Mouse (Mus musculus) heart, adult 2 months (tissue): Measurements from ENCODE around the gene Ubqln4. TPM values are rescaled to one million over a fixed set of nuclear protein-coding genes. Genes with fewer than 3 reads are reported as not detected.
"Not testable (repeated sequence)": the region's sequence is repeated elsewhere in the genome, so short reads cannot be mapped to it uniquely, and the experiment has no call there.

Experiments used
- DNase-seq, 2 experiments: peaks; one replicate each; pipeline ENCODE4 v3.0.0; 2021
- H3K27ac ChIP-seq: fragments of 200-600 bp; 2 replicates; pipeline ENCODE4 v1.8.1; 2022
- H3K27me3 ChIP-seq: fragments of 200-500 bp; 2 replicates; pipeline ENCODE4 v1.6.1; 2012; ENCODE audit warnings: mild to moderate bottlenecking, low read length, inconsistent platforms, mixed read lengths; ENCODE audit not compliant: control insufficient read depth, insufficient read depth
- H3K36me3 ChIP-seq: fragments of 200-500 bp; 2 replicates; pipeline ENCODE4 v1.6.1; 2012; ENCODE audit warnings: low read length, inconsistent platforms; ENCODE audit not compliant: control insufficient read depth, insufficient read depth
- H3K4me1 ChIP-seq: fragments of 200-500 bp; 2 replicates; pipeline ENCODE4 v1.6.1; 2011; ENCODE audit warnings: low read length; ENCODE audit not compliant: control insufficient read depth, insufficient read depth
- H3K4me3 ChIP-seq: fragments of 200-600 bp; 2 replicates; pipeline ENCODE4 v1.8.1; 2022
- H3K79me2 ChIP-seq: fragments of 200-500 bp; replicated peaks from 2 replicates; pipeline ENCODE4 v1.6.1; 2012; ENCODE audit warnings: mild to moderate bottlenecking, inconsistent platforms, low read length, moderate library complexity, mixed read lengths; ENCODE audit not compliant: control insufficient read depth, insufficient read depth
- H3K9ac ChIP-seq: fragments of 200-500 bp; 2 replicates; pipeline ENCODE4 v1.6.1; 2012; ENCODE audit warnings: low read depth, mild to moderate bottlenecking, control low read depth, inconsistent platforms, low read length, mixed read lengths
- CTCF ChIP-seq: fragments of 200-600 bp; IDR thresholded peaks from 2 replicates; pipeline ENCODE4 v1.8.1; 2022; ENCODE audit warnings: antibody characterized with exemption, mild to moderate bottlenecking, moderate library complexity
- EP300 ChIP-seq: fragments of 200-500 bp; IDR thresholded peaks from 2 replicates; pipeline ENCODE4 v1.6.1; 2011; ENCODE audit warnings: low read depth, low read length, control low read depth; ENCODE audit not compliant: insufficient read depth
- POLR2A ChIP-seq: fragments of 200-500 bp; IDR thresholded peaks from 2 replicates; pipeline ENCODE4 v1.6.1; 2011; ENCODE audit warnings: mild to moderate bottlenecking, low read depth, low read length, control low read depth; ENCODE audit not compliant: insufficient read depth
- WGBS: fragments of 180-500 bp; shearing (Covaris S2); methylation state at CpG from one replicate; pipeline ENCODE4 v1.1.7; 2018; 5-methylcytosine and 5-hydroxymethylcytosine counted together
- intact Hi-C: fragments of 180-260 bp; cut with DNase I; formaldehyde crosslinking; loops from one replicate; pipeline ENCODE4 v1.15.1; 2025
- polyA plus RNA-seq: library from polyadenylated mRNA; depleted of rRNA; stranded (reverse); fragments of >200 nt; gene quantifications from 2 replicates; pipeline ENCODE4 v1.2.3, GENCODE M21; 2012
- total RNA-seq, 2 experiments: library from RNA; stranded (reverse); gene quantifications; 2 replicates each; pipeline ENCODE4 v1.2.3; 2021

Ubqln4 gene
- total and polyA plus RNA-seq, 3 experiments = 69.3 to 76.5 (median 70.1) TPM

DNA sequence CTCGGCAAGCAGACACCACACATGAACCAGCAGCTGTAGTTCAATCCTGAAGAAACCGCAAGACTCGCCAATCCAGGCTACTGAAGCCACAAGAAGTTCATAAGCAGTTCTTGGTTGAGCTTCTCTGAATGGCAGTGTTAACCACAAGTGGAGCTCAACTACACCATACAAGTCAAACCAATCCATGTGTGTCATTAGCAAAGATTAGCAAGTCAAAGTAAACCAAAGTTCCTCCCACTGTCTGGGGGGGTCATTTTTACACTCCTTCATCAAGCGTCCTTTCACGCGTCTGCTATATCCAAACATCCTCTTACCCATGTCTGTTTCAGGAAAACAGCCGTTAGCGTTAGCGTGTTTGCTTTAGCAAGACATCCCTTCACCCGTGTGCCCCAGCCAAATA, 16.8 kb downstream of the Ubqln4 start:
- intact Hi-C loops = no loop called here
- Histone ChIP-seq H3K4me1 (no peaks in the 10 kb centered on the region), H3K27ac (no peak overlapping the region), H3K27me3 (no peaks in the 10 kb centered on the region), H3K36me3 (no peaks in the 10 kb centered on the region), H3K79me2 (no peaks in the 10 kb centered on the region), H3K4me3 (no peak overlapping the region), H3K9ac (no peak overlapping the region)
- DNase-seq = no peak
- 88% methylated on average over 10 of the region's 10 CpGs for WGBS
- TF ChIP-seq CTCF (no peak), EP300 (no peak), POLR2A (no peak)

DNA sequence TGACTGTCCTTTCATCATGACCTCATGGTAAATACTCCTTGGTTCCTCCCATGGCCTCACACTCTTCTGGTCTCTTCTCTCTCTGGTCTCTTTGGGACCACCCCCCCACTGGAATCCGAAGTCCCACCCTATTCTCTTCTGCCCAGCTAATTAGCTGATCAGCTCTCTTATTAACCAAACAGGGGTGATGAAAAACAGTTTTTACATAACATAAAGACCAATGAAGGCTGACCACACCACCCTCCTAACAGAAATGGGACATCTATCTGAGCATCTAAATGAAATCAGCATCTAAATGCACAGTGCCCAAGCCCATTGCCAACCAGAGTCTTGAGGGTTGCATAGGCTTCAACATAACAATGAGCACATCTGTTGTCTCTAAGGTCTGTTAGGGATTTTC, 18.3 kb downstream of the Ubqln4 start:
- Histone ChIP-seq H3K4me3 (no peak overlapping the region), H3K36me3 (no peaks in the 10 kb centered on the region), H3K4me1 (no peaks in the 10 kb centered on the region), H3K27ac (no peak overlapping the region), H3K9ac (no peak overlapping the region), H3K27me3 (no peaks in the 10 kb centered on the region), H3K79me2 (no peaks in the 10 kb centered on the region)
- intact Hi-C loops = no loop called here
- 79% methylated on average over 1 of the region's 1 CpGs for WGBS
- DNase-seq = no peak
- no peak for TF ChIP-seq EP300
- TF ChIP-seq CTCF = no peak
- TF ChIP-seq POLR2A = no peak

DNA sequence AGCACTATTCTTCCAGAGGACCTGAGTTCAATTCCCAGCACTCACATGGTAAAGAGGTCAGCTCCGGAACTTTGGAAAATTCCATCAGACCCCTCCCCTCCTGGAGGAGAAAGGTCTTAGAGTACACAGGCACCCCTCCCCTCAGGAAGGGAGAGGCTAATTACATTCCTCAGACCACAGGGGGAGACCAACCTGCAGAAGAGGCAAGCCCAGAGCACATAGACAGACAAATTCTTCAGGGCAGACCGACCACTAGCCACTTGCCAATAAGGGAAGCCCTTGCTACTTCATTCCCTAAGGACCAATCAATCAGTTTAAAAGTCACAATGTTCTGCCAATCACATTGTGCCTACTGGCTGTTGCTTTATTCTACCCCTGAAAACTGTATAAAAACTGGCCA, 19.3 kb downstream of the Ubqln4 start:
- Histone ChIP-seq H3K36me3 (no peaks in the 10 kb centered on the region), H3K27ac (no peak overlapping the region), H3K79me2 (no peaks in the 10 kb centered on the region), H3K4me3 (no peak overlapping the region), H3K4me1 (no peaks in the 10 kb centered on the region), H3K27me3 (no peaks in the 10 kb centered on the region), H3K9ac (no peak overlapping the region)
- intact Hi-C loops = no loop called here
- 77% methylated on average over 2 of the region's 2 CpGs for WGBS
- TF ChIP-seq POLR2A (no peak), CTCF (no peak), EP300 (no peak)
- no peak for DNase-seq

DNA sequence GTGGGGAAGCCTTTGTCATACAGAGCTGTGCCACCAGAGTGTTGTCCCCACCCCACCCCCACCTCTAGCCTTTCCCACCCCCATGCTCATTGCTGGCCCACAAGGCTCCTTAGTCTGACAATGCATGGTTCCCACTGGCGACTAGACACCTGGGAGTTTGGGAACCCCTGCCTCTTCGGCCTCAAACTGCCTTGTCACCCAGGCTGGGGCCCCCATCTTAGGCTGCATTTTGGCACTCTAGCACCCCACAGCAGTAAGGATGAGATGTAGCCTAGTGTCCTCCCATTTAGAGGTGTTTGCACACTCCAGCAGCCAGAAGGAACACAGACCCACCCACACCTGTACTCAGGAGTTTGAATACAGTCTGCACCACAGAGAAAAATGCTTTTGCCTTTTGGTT, 20.3 kb downstream of the Ubqln4 start:
- intact Hi-C loops = no loop called here
- TF ChIP-seq CTCF = no peak
- TF ChIP-seq POLR2A = no peak
- no peak for TF ChIP-seq EP300

DNA sequence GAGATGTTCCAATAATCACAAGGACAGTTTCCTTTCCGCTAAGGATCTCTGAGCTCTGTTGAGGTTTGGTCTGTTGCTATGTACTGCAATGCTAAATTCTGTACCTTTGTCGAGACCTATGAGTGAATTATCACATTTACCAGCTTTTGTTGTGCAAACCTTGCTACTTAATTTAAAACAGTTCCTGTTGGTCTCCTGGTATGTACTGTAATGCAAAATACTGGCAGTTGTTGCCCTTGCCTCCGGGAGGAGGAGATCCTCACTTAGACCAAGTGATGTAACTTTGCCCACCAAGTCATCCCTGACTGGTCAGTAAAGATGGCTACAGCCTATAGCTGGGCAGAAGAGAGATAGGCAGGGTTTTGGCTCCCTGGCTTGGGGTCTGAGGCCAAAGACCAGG, 22.0 kb downstream of the Ubqln4 start, which contains the start of gene Ssr2:
Gene Ssr2 (plus strand): TSS at position 337 of the 400 bp plus-strand sequence.
- Histone ChIP-seq H3K27me3 (no peaks in the 10 kb centered on the region), H3K9ac (no peak within 1 kb of the TSS), H3K4me1 (no peaks in the 10 kb centered on the region), H3K27ac (no peak within 1 kb of the TSS), H3K36me3 (peaks cover 3% of the 10 kb centered on the region; the same call in 1 of the 2 replicates), H3K79me2 (0 out of 2 replicates have a peak, but pooled peaks cover 1% of the 10 kb centered on the region), H3K4me3 (no peak within 1 kb of the TSS)
- 79% methylated on average over 3 of the region's 3 CpGs for WGBS
- intact Hi-C loops = no loop called here
- DNase-seq = no peak
- TF ChIP-seq EP300 (no peak), CTCF (no peak), POLR2A (no peak)

More for the DNA sequence above, 20.3 kb downstream of the Ubqln4 start:
- Histone ChIP-seq H3K27ac (no peak overlapping the region), H3K4me1 (no peaks in the 10 kb centered on the region), H3K27me3 (no peaks in the 10 kb centered on the region), H3K9ac (no peak overlapping the region), H3K4me3 (no peak overlapping the region), H3K79me2 (no peaks in the 10 kb centered on the region), H3K36me3 (no peaks in the 10 kb centered on the region)
- WGBS = 90% methylated on average over 2 of the region's 2 CpGs
- DNase-seq = no peak

DNA sequence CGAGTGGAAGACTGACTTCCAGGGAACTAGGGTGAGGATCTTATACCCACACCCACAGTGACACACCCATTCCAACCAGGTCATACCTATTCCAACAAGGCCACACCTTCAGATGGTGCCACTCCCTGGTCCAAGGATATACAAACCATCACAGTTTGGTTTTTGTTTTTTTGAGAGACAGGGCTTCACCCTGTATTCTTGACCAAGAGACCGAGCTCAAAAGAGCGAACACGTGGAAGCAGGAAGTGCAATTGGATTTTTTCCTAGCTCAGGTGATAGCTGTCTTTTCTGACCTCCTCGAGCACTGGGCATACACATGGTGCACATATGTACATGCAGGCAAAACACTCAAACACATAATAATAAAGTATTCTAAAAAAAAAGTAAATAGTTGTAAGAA, 24.3 kb downstream of the Ubqln4 start:
- not testable (repeated sequence) for DNase-seq, H3K27ac ChIP-seq, H3K36me3 ChIP-seq, H3K27me3 ChIP-seq, H3K79me2 ChIP-seq, H3K9ac ChIP-seq, H3K4me3 ChIP-seq, H3K4me1 ChIP-seq
- intact Hi-C loops = loop anchor here (2.0 kb wide), 1 partner anchor 25 kb away; the partner anchor contains the start of genes Lamtor2 and Ubqln4
- WGBS = 79% methylated on average over 5 of the region's 5 CpGs
